Mouse (Mus musculus): ENCODE measurements around the gene Arhgap36. TPM values are rescaled to one million over a fixed set of nuclear protein-coding genes. Genes with fewer than 3 reads are reported as not detected.
A peak's percentile ranks its signal among the peaks of the same experiment; 100 is the strongest.

Gene Arhgap36
- 6.7 and 7.3 TPM in 2 replicates for polyA plus RNA-seq (2014; fragmentation: Nextera tagmentation; extraction: Ambion mirVana)

DNA sequence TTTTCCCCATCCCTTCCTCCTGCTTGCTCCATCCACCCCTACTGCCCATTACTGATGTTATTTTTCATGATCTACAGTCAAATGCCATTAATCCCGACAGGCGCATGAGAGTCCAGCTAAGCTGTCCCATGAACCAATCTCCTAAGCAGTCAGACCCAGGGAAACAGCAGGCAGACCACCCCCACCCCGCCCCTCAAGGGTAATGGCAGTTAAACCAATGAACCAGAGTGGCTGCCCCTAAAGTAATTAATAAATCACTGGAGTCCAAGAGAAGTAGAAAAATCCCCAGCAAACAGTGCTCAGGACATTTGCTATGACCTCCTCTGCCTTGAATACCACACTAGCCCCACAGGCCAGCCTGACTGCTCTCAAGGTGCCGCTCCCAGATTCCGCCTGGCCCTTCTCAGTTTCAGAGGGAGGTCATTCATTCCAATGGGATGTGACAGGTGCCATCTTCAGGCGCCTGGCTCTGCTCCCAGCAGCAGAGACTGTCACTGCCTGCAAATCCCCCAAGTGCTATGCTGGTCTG, at the start of gene Arhgap36:
TSS of gene Arhgap36 (plus strand) at position 504 of the 529 bp plus-strand sequence.
- Histone ChIP-seq H3K4me2 (ENCODE audit: low read depth, low read length) (no peak within 1 kb of the TSS), H3K4me3 (ENCODE audit: low read depth, low read length) (no peak within 1 kb of the TSS), H3K9ac (replicated peaks; ENCODE audit: low read depth, low read length) (no peak within 1 kb of the TSS), H3K4me1 (ENCODE audit: control insufficient read depth, insufficient read depth, low read length) (no peaks in the 10 kb centered on the region), H3K9me3 (ENCODE audit: control insufficient read depth, low read length) (no peaks in the 10 kb centered on the region), H3K36me3 (ENCODE audit: control insufficient read depth, insufficient read depth, low read length) (no peaks in the 10 kb centered on the region), H3K27me3 (ENCODE audit: control insufficient read depth, insufficient read depth, low read length) (no peaks in the 10 kb centered on the region), H3K27ac (ENCODE audit: low read depth, low read length) (no peak within 1 kb of the TSS)
- WGBS: 52% methylated on average over 6 of the region's 6 CpGs
- ATAC-seq (ENCODE audit: low read depth): no peak

DNA sequence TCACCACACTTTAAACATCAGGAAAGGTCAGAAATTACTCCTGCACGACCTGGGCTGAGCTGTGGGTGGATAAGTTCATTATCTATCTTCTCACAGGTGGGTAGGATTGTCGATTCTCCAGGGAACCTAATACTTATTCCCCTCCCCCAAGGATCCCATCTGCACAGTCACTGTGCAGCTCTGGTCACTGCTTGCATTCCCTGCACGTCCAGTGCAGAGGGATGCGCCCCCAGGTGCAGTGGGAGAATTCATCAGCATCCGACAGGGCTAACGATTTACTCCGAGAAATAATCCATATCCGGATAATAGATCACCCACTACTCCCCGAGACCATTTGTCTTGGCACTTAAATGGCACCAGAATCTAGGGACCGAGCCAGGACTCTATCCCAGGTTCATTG, 6.0 kb upstream of the Arhgap36 start:
- Histone ChIP-seq H3K4me1 (ENCODE audit: control insufficient read depth, insufficient read depth, low read length) (no peaks in the 10 kb centered on the region), H3K9me3 (ENCODE audit: control insufficient read depth, low read length) (no peaks in the 10 kb centered on the region), H3K9ac (replicated peaks; ENCODE audit: low read depth, low read length) (no peak overlapping the region), H3K4me3 (ENCODE audit: low read depth, low read length) (no peak overlapping the region), H3K4me2 (ENCODE audit: low read depth, low read length) (no peak overlapping the region), H3K36me3 (ENCODE audit: control insufficient read depth, insufficient read depth, low read length) (no peaks in the 10 kb centered on the region), H3K27ac (ENCODE audit: low read depth, low read length) (no peak overlapping the region), H3K27me3 (ENCODE audit: control insufficient read depth, insufficient read depth, low read length) (no peaks in the 10 kb centered on the region)
- no peak for ATAC-seq (ENCODE audit: low read depth)
- WGBS: 47% methylated on average over 10 of the region's 10 CpGs

DNA sequence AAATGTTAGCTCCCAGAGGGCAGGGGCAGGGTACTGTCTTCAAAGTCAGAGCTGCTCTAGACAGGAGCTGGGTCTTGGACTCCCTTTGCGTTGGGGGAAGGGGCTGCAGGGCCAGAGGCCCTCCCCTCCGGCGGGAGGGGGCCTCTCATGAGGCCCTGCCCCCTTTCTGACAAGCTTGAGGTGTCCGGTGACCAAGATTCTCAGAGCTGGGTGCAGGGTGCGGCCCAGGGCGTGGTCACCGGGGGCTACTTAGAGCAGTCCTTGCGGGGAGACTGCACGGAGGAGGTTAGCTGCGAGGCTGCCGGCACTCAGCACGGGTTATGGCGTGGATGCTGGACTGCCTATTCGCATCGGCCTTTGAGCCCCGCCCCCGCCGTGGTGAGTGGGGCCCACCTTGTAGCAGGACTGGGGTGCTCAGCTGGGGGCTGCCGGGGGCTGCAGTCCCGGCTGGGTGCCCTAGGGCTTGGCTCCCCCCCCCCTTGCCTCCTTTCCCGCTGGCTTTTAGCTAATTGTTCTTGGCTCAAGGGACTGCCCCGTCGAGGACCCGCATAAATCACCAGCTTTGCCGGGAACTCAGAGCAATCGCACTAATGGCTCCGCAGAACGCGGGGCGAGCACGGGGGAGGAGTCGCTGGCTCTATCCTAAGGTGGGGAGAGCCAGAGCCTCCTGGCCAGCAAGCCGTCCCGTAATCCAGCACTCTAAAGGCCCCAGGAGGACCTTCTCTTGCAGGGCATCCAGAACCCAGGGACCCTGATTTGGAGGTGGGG, 6.7 kb downstream of the Arhgap36 start:
- no peaks in the 10 kb centered on the region for H3K4me1 ChIP-seq (ENCODE audit: control insufficient read depth, insufficient read depth, low read length)
- H3K4me3 ChIP-seq (ENCODE audit: low read depth, low read length): peak overlapping the region; percentile 30
- peak overlapping the region; percentile 46 for H3K4me2 ChIP-seq (ENCODE audit: low read depth, low read length)
- H3K36me3 ChIP-seq (ENCODE audit: control insufficient read depth, insufficient read depth, low read length): no peaks in the 10 kb centered on the region
- 13% methylated on average over 31 of the region's 34 CpGs for WGBS
- H3K27me3 ChIP-seq (ENCODE audit: control insufficient read depth, insufficient read depth, low read length): no peaks in the 10 kb centered on the region
- no peak overlapping the region for H3K27ac ChIP-seq (ENCODE audit: low read depth, low read length)
- H3K9ac ChIP-seq (replicated peaks; ENCODE audit: low read depth, low read length): 0 out of 2 replicates have a peak overlapping the region, but pooled peaks have one; percentile 16
- H3K9me3 ChIP-seq (ENCODE audit: control insufficient read depth, low read length): no peaks in the 10 kb centered on the region
- peak; percentile 89 for ATAC-seq (ENCODE audit: low read depth)

DNA sequence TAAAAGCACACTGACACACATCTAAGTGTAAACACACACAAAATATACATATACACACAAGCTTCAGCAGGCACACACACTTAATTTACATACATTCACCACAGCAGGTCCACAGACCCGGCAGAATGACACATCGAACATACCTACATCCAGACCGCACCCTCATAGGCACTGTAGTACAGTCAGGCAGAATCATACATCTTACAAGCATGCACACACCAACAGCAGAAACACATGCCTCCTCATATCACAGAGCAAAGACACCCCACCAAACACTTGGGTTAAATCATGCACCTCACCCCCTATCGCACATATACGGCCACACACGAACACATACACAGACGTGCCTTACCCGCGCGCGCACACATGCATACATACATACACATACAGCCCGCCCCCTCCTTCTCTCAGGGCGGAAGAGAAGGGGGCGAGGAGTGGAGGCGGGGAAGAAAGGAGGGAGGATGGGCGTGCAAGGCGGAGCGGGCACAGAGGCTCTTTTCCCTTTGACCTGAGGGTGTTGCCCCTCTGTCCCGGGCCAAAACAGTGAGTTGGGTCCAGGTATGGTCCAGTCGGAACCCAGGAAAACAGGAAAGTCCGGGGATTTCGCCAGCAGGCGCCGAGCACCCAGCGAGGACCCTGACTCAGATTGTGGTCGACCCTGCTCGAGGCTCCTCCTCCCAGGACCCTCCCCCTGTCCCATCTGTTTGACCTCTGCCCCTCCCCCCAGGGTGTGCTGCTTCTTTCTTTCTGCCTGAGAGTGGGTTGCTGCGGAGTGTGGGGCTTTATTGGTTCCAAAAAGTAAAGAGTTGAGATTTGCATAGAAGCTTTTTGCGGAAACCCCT, 16.4 kb downstream of the Arhgap36 start:
- H3K9ac ChIP-seq (replicated peaks; ENCODE audit: low read depth, low read length): 0 out of 2 replicates have a peak overlapping the region, but pooled peaks have one; percentile 25
- H3K36me3 ChIP-seq (ENCODE audit: control insufficient read depth, insufficient read depth, low read length): no peaks in the 10 kb centered on the region
- H3K27me3 ChIP-seq (ENCODE audit: control insufficient read depth, insufficient read depth, low read length): no peaks in the 10 kb centered on the region
- H3K9me3 ChIP-seq (ENCODE audit: control insufficient read depth, low read length): no peaks in the 10 kb centered on the region
- no peaks in the 10 kb centered on the region for H3K4me1 ChIP-seq (ENCODE audit: control insufficient read depth, insufficient read depth, low read length)
- ATAC-seq (ENCODE audit: low read depth): peak; percentile 81
- H3K4me2 ChIP-seq (ENCODE audit: low read depth, low read length): peak overlapping the region; percentile 48
- H3K27ac ChIP-seq (ENCODE audit: low read depth, low read length): no peak overlapping the region
- WGBS: 21% methylated on average over 22 of the region's 29 CpGs
- peak overlapping the region; percentile 31 for H3K4me3 ChIP-seq (ENCODE audit: low read depth, low read length)

DNA sequence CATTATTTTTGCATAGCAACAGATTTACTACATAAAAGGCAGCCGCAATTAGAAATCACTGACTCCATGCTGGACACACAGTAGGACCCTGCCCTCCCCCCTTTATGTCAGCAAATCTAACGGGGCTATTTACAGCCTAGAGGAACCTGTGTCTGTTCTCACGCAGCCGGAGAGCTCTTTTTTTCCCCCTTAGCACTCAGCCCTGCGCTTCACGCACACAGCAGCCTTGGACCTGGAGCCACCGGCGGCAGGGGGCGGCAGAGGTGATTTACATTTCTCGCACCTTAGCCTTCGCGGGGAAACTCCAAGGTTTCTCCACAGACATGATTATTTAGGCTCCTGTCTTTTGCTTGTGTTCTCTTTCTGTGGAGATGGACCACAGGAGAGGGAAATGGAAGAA, 17.1 kb downstream of the Arhgap36 start:
- no peaks in the 10 kb centered on the region for H3K27me3 ChIP-seq (ENCODE audit: control insufficient read depth, insufficient read depth, low read length)
- H3K4me3 ChIP-seq (ENCODE audit: low read depth, low read length): peak overlapping the region; percentile 31
- no peaks in the 10 kb centered on the region for H3K4me1 ChIP-seq (ENCODE audit: control insufficient read depth, insufficient read depth, low read length)
- peak overlapping the region; percentile 48 for H3K4me2 ChIP-seq (ENCODE audit: low read depth, low read length)
- no peaks in the 10 kb centered on the region for H3K9me3 ChIP-seq (ENCODE audit: control insufficient read depth, low read length)
- H3K9ac ChIP-seq (replicated peaks; ENCODE audit: low read depth, low read length): no peak overlapping the region
- 19% methylated on average over 12 of the region's 12 CpGs for WGBS
- no peak overlapping the region for H3K27ac ChIP-seq (ENCODE audit: low read depth, low read length)
- peak; percentile 68 for ATAC-seq (ENCODE audit: low read depth)
- no peaks in the 10 kb centered on the region for H3K36me3 ChIP-seq (ENCODE audit: control insufficient read depth, insufficient read depth, low read length)

DNA sequence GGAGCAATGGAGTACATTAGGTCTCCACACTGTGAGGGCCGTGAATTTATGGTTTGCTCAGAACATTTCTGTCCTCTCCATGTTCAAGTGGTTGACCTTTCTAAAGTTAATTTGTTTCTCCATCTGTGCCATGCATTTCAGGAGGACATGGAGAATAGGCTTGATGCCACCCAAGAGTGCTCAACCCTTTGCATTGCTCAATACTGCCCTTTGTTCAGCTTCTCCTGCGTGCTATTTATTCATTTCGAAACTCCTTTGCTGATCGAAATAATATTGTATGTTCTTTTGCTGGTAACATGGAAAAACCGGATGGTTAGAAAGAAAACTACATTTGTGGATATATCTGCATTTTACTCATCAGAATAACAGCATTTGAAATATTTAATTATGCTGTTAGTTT, 25.4 kb downstream of the Arhgap36 start:
- Histone ChIP-seq H3K4me3 (ENCODE audit: low read depth, low read length) (no peak overlapping the region), H3K36me3 (ENCODE audit: control insufficient read depth, insufficient read depth, low read length) (no peaks in the 10 kb centered on the region), H3K9ac (replicated peaks; ENCODE audit: low read depth, low read length) (no peak overlapping the region), H3K4me2 (ENCODE audit: low read depth, low read length) (no peak overlapping the region), H3K27me3 (ENCODE audit: control insufficient read depth, insufficient read depth, low read length) (no peaks in the 10 kb centered on the region), H3K4me1 (ENCODE audit: control insufficient read depth, insufficient read depth, low read length) (no peaks in the 10 kb centered on the region), H3K27ac (ENCODE audit: low read depth, low read length) (no peak overlapping the region), H3K9me3 (ENCODE audit: control insufficient read depth, low read length) (no peaks in the 10 kb centered on the region)
- no peak for ATAC-seq (ENCODE audit: low read depth)
- 90% methylated on average over 5 of the region's 5 CpGs for WGBS

DNA sequence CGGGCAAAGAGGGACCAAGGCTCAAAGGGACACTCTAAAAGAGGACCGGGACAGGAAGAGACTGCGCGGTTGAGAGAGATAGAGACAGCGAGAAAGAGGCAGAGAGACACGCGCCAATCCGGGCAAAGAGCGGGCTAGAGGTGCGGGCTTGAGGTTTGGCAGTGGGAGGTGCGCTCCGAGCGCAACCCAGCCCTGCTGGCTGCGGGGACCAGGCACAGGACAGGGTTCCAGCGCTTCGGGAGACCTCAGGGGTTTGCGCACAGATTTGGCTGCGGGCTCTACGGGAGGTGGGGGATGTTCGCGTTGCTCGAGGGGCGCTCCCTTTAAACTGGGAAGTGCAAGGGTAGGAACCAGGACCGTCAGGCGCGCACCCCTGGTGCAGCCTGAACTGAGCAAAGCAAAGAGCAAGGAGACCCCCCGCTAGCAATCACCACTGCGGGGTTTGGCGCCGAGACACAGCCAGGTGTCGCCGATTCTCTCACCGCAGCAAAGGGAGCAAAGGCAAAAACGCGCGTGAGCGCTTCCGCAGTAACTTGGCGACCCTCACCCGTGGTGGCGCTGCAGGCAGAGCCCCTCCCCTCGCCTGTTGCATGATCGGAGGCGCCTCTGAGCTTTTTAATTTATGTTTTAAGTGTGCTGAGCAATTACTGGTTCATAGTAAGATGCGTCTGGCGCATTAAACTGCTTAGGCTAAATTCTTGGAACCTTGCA, 30.1 kb downstream of the Arhgap36 start:
- no peaks in the 10 kb centered on the region for H3K9me3 ChIP-seq (ENCODE audit: control insufficient read depth, low read length)
- WGBS: 16% methylated on average over 46 of the region's 46 CpGs
- peak overlapping the region; percentile 52 for H3K4me2 ChIP-seq (ENCODE audit: low read depth, low read length)
- ATAC-seq (ENCODE audit: low read depth): peak; percentile 44; the same call in 1 of the 2 replicates
- peak overlapping the region; percentile 25 for H3K4me3 ChIP-seq (ENCODE audit: low read depth, low read length)
- H3K36me3 ChIP-seq (ENCODE audit: control insufficient read depth, insufficient read depth, low read length): no peaks in the 10 kb centered on the region
- no peaks in the 10 kb centered on the region for H3K4me1 ChIP-seq (ENCODE audit: control insufficient read depth, insufficient read depth, low read length)
- no peaks in the 10 kb centered on the region for H3K27me3 ChIP-seq (ENCODE audit: control insufficient read depth, insufficient read depth, low read length)
- no peak overlapping the region for H3K9ac ChIP-seq (replicated peaks; ENCODE audit: low read depth, low read length)
- H3K27ac ChIP-seq (ENCODE audit: low read depth, low read length): no peak overlapping the region

Measured in neural tube, embryonic 14.5 days (tissue).